Comparison of ENCODE assay signal across 19 mouse cellular contexts in genomic region chr1:90800466-90800865, GRCm38 (mm10). TPM values are rescaled to one million over a fixed set of nuclear protein-coding genes. Genes with fewer than 3 reads are reported as not detected.
"Had no signal": no experiment of that assay in that cellular context is flagged by ENCODE, and none has a peak within 500 bp of the region (broad histone marks: within the 10 kb centered on the region; RNA-seq: fewer than 3 reads in every experiment).

No protein-coding gene starts in this region.

- H3K4me3 ChIP-seq: lung, embryonic 15.5 days; midbrain, embryonic 10.5 days; midbrain, embryonic 12.5 days; myocyte; neural tube, embryonic 13.5 days; neural tube, embryonic 15.5 days had no signal

- H3K9me3 ChIP-seq: lung, embryonic 15.5 days; midbrain, embryonic 10.5 days; midbrain, embryonic 12.5 days; neural tube, embryonic 13.5 days; neural tube, embryonic 15.5 days had no signal

- H3K27ac ChIP-seq: lung, embryonic 15.5 days; midbrain, embryonic 10.5 days; midbrain, embryonic 12.5 days; neural tube, embryonic 13.5 days; neural tube, embryonic 15.5 days had no signal

- H3K4me2 ChIP-seq: lung, embryonic 15.5 days; midbrain, embryonic 12.5 days; neural tube, embryonic 13.5 days; neural tube, embryonic 15.5 days had no signal

- DNase-seq: lung, postnatal 14 days; lung, postnatal 4 days; midbrain, embryonic 14.5 days; retina, postnatal 1 day; right cerebral cortex, adult 18-20 months; right cerebral cortex, postnatal 25 days; right cerebral cortex, postnatal 4 days; spleen, adult 18-20 months; thymus, adult 18-20 months; thymus, postnatal 14 days; thymus, postnatal 36 days had no signal

- H3K36me3 ChIP-seq: midbrain, embryonic 10.5 days; midbrain, embryonic 12.5 days; neural tube, embryonic 13.5 days; neural tube, embryonic 15.5 days had no signal

- H3K9ac ChIP-seq: lung, embryonic 15.5 days; midbrain, embryonic 12.5 days; neural tube, embryonic 13.5 days; neural tube, embryonic 15.5 days had no signal

- ATAC-seq: midbrain, embryonic 16.5 days had no signal

- H3K4me1 ChIP-seq: lung, embryonic 15.5 days; midbrain, embryonic 10.5 days; midbrain, embryonic 12.5 days; neural tube, embryonic 13.5 days; neural tube, embryonic 15.5 days had no signal

- H3K27me3 ChIP-seq: lung, embryonic 15.5 days; midbrain, embryonic 12.5 days; neural tube, embryonic 13.5 days; neural tube, embryonic 15.5 days had no signal

RNA-seq across cellular contexts. Expression of gene Col6a3, which starts 43.3 kb away (rescaled TPM):
- total RNA-seq: megakaryocyte-erythroid progenitor cell, adult 5-6 weeks had no signal
